Mouse (Mus musculus): ENCODE data around the gene Samd1.

DNA sequence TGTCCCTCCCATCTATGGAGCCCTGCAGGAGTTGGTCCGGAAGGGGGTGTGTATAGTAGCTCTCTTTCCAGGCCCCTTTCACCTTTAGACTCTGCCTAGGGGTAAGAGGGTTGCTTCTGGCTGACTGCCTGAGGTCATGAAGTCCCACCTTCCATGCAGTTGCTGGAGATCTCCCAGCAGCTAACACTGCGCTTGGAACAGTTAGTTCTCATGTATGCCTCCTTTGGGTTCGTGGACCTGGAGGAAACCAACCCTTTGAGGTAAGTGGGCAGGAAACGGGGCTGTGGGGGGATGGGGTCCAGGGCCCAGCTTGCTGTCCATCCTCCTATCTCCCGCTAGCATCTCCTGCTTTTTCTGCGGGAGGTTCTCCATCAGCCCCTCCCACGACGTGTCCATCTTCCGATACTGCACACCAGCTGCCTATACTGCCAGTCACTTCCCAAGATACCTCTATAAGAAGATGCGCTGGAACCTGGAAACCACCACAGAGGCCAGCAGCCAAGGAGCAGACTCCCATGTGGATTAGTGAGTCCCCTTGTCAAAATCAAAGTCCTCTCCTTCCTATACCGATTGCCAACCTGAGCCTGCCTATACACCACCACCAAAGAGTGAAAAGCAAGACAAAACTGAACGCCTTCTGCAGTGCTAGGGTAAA, 5.6 kb downstream of the Samd1 start:
- no peak for TF ChIP-seq CTCF (IDR thresholded peaks at IDR 0.05; ENCODE audit: low read depth)
- TF ChIP-seq EP300 (optimal IDR thresholded peaks at IDR 0.05) = no peak

All from stomach, postnatal 0 days (tissue).